In genomic region chr7:80440685-80441084, GRCm38 (mm10) we compare ENCODE assay signal across 20 mouse cellular contexts. TPM values are rescaled to one million over a fixed set of nuclear protein-coding genes. Genes with fewer than 3 reads are reported as not detected.
DNase-seq lines count a peak whose midpoint lies in the region; ATAC-seq and TF ChIP-seq lines count a peak whose summit lies in the region.
"Had no signal": no experiment of that assay in that cellular context is flagged by ENCODE, and none has a peak within 500 bp of the region (broad histone marks: within the 10 kb centered on the region; RNA-seq: fewer than 3 reads in every experiment).

No protein-coding gene starts in this region.

- no peak for TF ChIP-seq CTCF in lung, embryonic 14.5 days (IDR thresholded peaks at IDR 0.05; ENCODE audit: low read depth)

- H3K36me3 ChIP-seq in lung, embryonic 14.5 days (ENCODE audit: insufficient read depth), result no peaks in the 10 kb centered on the region
- no peaks in the 10 kb centered on the region for H3K36me3 ChIP-seq in stomach, embryonic 14.5 days (ENCODE audit: control insufficient read depth, insufficient read depth, low read length)
- no peaks in the 10 kb centered on the region for H3K36me3 ChIP-seq in forebrain, embryonic 16.5 days (ENCODE audit: control insufficient read depth, insufficient read depth)
- H3K36me3 ChIP-seq: embryonic facial prominence, embryonic 13.5 days; forebrain, embryonic 10.5 days; heart, embryonic 12.5 days; heart, embryonic 15.5 days had no signal

- H3K4me3 ChIP-seq in lung, embryonic 14.5 days (ENCODE audit: low read depth, low read length), result no peak overlapping the region
- no peak overlapping the region for H3K4me3 ChIP-seq in stomach, embryonic 14.5 days (ENCODE audit: low read depth, low read length)
- H3K4me3 ChIP-seq in forebrain, embryonic 16.5 days (replicated peaks; ENCODE audit: low read length), result no peak overlapping the region
- H3K4me3 ChIP-seq: embryonic facial prominence, embryonic 13.5 days; forebrain, embryonic 10.5 days; forebrain, embryonic 13.5 days; gastrocnemius, adult 2 months; heart, embryonic 12.5 days; heart, embryonic 15.5 days had no signal

- peak; percentile 24 for DNase-seq in lung, embryonic 14.5 days
- no peak for DNase-seq in lung, adult 18-20 months
- DNase-seq in ZHBTc4 (ENCODE audit: low read depth, low spot score), result peak; percentile 22
- no peak for DNase-seq in MN1 (ENCODE audit: low spot score)
- DNase-seq: adrenal gland, postnatal 14 days; cerebellum, adult 11 months had no signal

- no peaks in the 10 kb centered on the region for H3K27me3 ChIP-seq in lung, embryonic 14.5 days (ENCODE audit: insufficient read depth, low read length)
- no peaks in the 10 kb centered on the region for H3K27me3 ChIP-seq in stomach, embryonic 14.5 days (ENCODE audit: control insufficient read depth, insufficient read depth, low read length)
- no peaks in the 10 kb centered on the region for H3K27me3 ChIP-seq in forebrain, embryonic 16.5 days (replicated peaks; ENCODE audit: control insufficient read depth, insufficient read depth, low read length)
- H3K27me3 ChIP-seq: embryonic facial prominence, embryonic 13.5 days; forebrain, embryonic 13.5 days; heart, embryonic 12.5 days; heart, embryonic 15.5 days; Patski had no signal

- WGBS in lung, embryonic 14.5 days, result 33% methylated on average over 4 of the region's 4 CpGs
- 47% methylated on average over 4 of the region's 4 CpGs for WGBS in stomach, embryonic 14.5 days
- WGBS in forebrain, embryonic 16.5 days, result 77% methylated on average over 4 of the region's 4 CpGs

- no peak overlapping the region for H3K27ac ChIP-seq in lung, embryonic 14.5 days (ENCODE audit: low read depth)
- H3K27ac ChIP-seq in stomach, embryonic 14.5 days (ENCODE audit: low read length), result no peak overlapping the region
- no peak overlapping the region for H3K27ac ChIP-seq in forebrain, embryonic 16.5 days (ENCODE audit: low read length)
- H3K27ac ChIP-seq: embryonic facial prominence, embryonic 13.5 days; forebrain, embryonic 10.5 days; forebrain, embryonic 13.5 days; heart, embryonic 15.5 days; hindbrain, embryonic 14.5 days; hindbrain, postnatal 0 days had no signal

- no peak for ATAC-seq in lung, embryonic 14.5 days (ENCODE audit: insufficient read depth)
- peak; percentile 62; the same call in 1 of the 2 replicates for ATAC-seq in stomach, embryonic 14.5 days (ENCODE audit: insufficient number of reproducible peaks, insufficient read depth, low FRiP score, low read depth)
- ATAC-seq in forebrain, embryonic 16.5 days, result no peak
- ATAC-seq: CD4-positive, CD25-positive, alpha-beta regulatory T cell, adult 4 months; forebrain, embryonic 13.5 days; forebrain, postnatal 0 days; hindbrain, postnatal 0 days; inflammation-experienced regulatory T-cells, adult 6 months; Patski had no signal

- no peak overlapping the region for H3K4me2 ChIP-seq in lung, embryonic 14.5 days
- no peak overlapping the region for H3K4me2 ChIP-seq in stomach, embryonic 14.5 days (replicated peaks; ENCODE audit: low read depth, low read length)
- H3K4me2 ChIP-seq in forebrain, embryonic 16.5 days (ENCODE audit: low read length), result no peak overlapping the region
- H3K4me2 ChIP-seq: embryonic facial prominence, embryonic 13.5 days; forebrain, embryonic 13.5 days; heart, embryonic 12.5 days; heart, embryonic 15.5 days; hindbrain, embryonic 14.5 days had no signal

- H3K4me1 ChIP-seq in lung, embryonic 14.5 days (ENCODE audit: insufficient read depth), result peaks cover 25% of the 10 kb centered on the region
- H3K4me1 ChIP-seq in stomach, embryonic 14.5 days (ENCODE audit: control insufficient read depth, insufficient read depth, low read length), result peaks cover 19% of the 10 kb centered on the region
- peaks cover 23% of the 10 kb centered on the region for H3K4me1 ChIP-seq in forebrain, embryonic 16.5 days (replicated peaks; ENCODE audit: control insufficient read depth, insufficient read depth, low read length)

- no peaks in the 10 kb centered on the region for H3K9me3 ChIP-seq in lung, embryonic 14.5 days (ENCODE audit: low read depth, low read length)
- no peaks in the 10 kb centered on the region for H3K9me3 ChIP-seq in stomach, embryonic 14.5 days (ENCODE audit: control insufficient read depth, low read depth, low read length)
- no peaks in the 10 kb centered on the region for H3K9me3 ChIP-seq in forebrain, embryonic 16.5 days (ENCODE audit: control insufficient read depth, low read length)
- H3K9me3 ChIP-seq: embryonic facial prominence, embryonic 13.5 days; forebrain, embryonic 10.5 days; forebrain, embryonic 13.5 days; heart, embryonic 12.5 days; heart, embryonic 15.5 days had no signal

- H3K9ac ChIP-seq in lung, embryonic 14.5 days, result no peak overlapping the region
- H3K9ac ChIP-seq in stomach, embryonic 14.5 days (replicated peaks; ENCODE audit: low read depth, low read length), result no peak overlapping the region
- no peak overlapping the region for H3K9ac ChIP-seq in forebrain, embryonic 16.5 days (replicated peaks; ENCODE audit: low read depth, low read length)
- H3K9ac ChIP-seq: embryonic facial prominence, embryonic 13.5 days; forebrain, embryonic 13.5 days; forebrain, postnatal 0 days; heart, embryonic 12.5 days; heart, embryonic 15.5 days; hindbrain, embryonic 14.5 days had no signal

RNA-seq across cellular contexts. Expression of gene Furin, which starts 35.4 kb away (rescaled TPM):
- 18.0 and 19.4 TPM in 2 replicates for polyA plus RNA-seq in lung, embryonic 14.5 days (2014; fragmentation: Nextera tagmentation; extraction: Ambion mirVana)
- polyA plus RNA-seq in stomach, embryonic 14.5 days (2014; fragmentation: Nextera tagmentation; extraction: Ambion mirVana), result 10.8 and 12.4 TPM in 2 replicates
- 4.4 TPM in 2 replicates for polyA plus RNA-seq in forebrain, embryonic 16.5 days (2015; fragmentation: Nextera tagmentation; extraction: Ambion mirVana)

RNA-seq across cellular contexts. Expression of gene Fes, which starts 52.9 kb away (rescaled TPM):
- polyA plus RNA-seq in lung, embryonic 14.5 days (2014; fragmentation: Nextera tagmentation; extraction: Ambion mirVana), result 10.1 and 12.0 TPM in 2 replicates
- 9.1 and 9.5 TPM in 2 replicates for polyA plus RNA-seq in stomach, embryonic 14.5 days (2014; fragmentation: Nextera tagmentation; extraction: Ambion mirVana)
- 2.8 and 4.7 TPM in 2 replicates for polyA plus RNA-seq in forebrain, embryonic 16.5 days (2015; fragmentation: Nextera tagmentation; extraction: Ambion mirVana)

Comparison
In these comparisons a context has a peak if more than half of its experiments do, and no peak if none do; other contexts are left out.
1. DNase-seq: peak in lung, embryonic 14.5 days (single experiment) and ZHBTc4 (single experiment); none in lung, adult 18-20 months (0 of 2) and MN1 (single experiment).